Mouse (Mus musculus) heart, embryonic 12.5 days (tissue): ENCODE results near the gene D17H6S53E. TPM values are rescaled to one million over a fixed set of nuclear protein-coding genes. Genes with fewer than 3 reads are reported as not detected.

ENCODE experiments used
- ATAC-seq: fragments of 200-750 bp; cut with Nextera tagmentation; 2 replicates; pipeline ENCODE4 v1.8.0; 2017; ENCODE audit warnings: moderate TSS enrichment, moderate library complexity; ENCODE audit not compliant: insufficient number of reproducible peaks, low FRiP score
- H3K27ac ChIP-seq: fragments of 300-500 bp; sonication (generic); 2 replicates; pipeline ENCODE4 v1.5.1; 2016; ENCODE audit warnings: mild to moderate bottlenecking, moderate library complexity; ENCODE audit not compliant: poor library complexity, severe bottlenecking
- H3K27me3 ChIP-seq: fragments of 300-500 bp; sonication (generic); replicated peaks from 2 replicates; pipeline ENCODE4 v1.6.1; 2016; ENCODE audit warnings: mild to moderate bottlenecking, moderate library complexity
- H3K36me3 ChIP-seq: fragments of 300-500 bp; sonication (generic); 2 replicates; pipeline ENCODE4 v1.6.1; 2016; ENCODE audit warnings: mild to moderate bottlenecking, moderate library complexity
- H3K4me1 ChIP-seq: fragments of 300-500 bp; sonication (generic); replicated peaks from 2 replicates; pipeline ENCODE4 v1.6.1; 2016; ENCODE audit warnings: mild to moderate bottlenecking
- H3K4me2 ChIP-seq: fragments of 300-500 bp; sonication (generic); 2 replicates; pipeline ENCODE4 v1.6.1; 2016; ENCODE audit warnings: mild to moderate bottlenecking, moderate library complexity
- H3K4me3 ChIP-seq: fragments of 300-500 bp; sonication (generic); 2 replicates; pipeline ENCODE4 v1.5.1; 2016; ENCODE audit warnings: mild to moderate bottlenecking
- H3K9ac ChIP-seq: fragments of 300-500 bp; sonication (generic); 2 replicates; pipeline ENCODE4 v1.6.1; 2016; ENCODE audit warnings: mild to moderate bottlenecking, moderate library complexity
- H3K9me3 ChIP-seq: fragments of 300-500 bp; sonication (generic); replicated peaks from 2 replicates; pipeline ENCODE4 v1.6.1; 2016; ENCODE audit warnings: mild to moderate bottlenecking, moderate library complexity
- WGBS: fragments of 180-500 bp; shearing (Covaris S2); methylation state at CpG from one replicate; pipeline ENCODE4 v1.1.7; 2016; 5-methylcytosine and 5-hydroxymethylcytosine counted together
- polyA plus RNA-seq: library from polyadenylated mRNA; unstranded; fragments of >200 nt; fragmentation: Nextera tagmentation; extraction: Ambion mirVana; gene quantifications from 2 replicates; pipeline ENCODE4 v1.2.1, GENCODE M21; 2016

The D17H6S53E gene
- polyA plus RNA-seq, 1 experiment from 2014 or later: 8.6 TPM

DNA sequence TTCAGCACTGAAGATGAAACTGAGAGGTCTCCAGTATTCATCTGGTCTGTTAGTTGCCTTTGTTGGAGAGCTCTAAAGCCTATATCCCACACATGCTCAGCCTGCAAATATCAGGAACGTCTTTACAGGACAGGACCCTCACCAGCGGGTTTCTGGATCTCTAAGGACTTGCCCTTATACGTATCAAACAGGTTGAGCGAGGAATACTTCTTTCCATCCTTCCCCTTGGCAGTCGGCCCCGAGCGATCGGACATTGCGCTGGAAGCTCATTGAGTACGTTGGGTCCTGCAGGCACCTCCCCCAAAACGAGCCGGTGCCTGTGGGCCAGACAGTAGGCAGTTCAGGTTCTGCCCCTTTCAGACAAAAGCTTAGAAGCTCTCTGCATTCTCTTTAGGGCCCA, 36.6 kb downstream of the D17H6S53E start:
- Histone ChIP-seq H3K4me1 (peaks cover 34% of the 10 kb centered on the region), H3K36me3 (peaks cover 49% of the 10 kb centered on the region), H3K27ac (no peak overlapping the region), H3K4me3 (peak overlapping the region; percentile 98), H3K9me3 (no peaks in the 10 kb centered on the region), H3K27me3 (no peaks in the 10 kb centered on the region), H3K9ac (peak overlapping the region; percentile 100), H3K4me2 (peak overlapping the region; percentile 87)
- no peak for ATAC-seq
- 42% methylated on average over 12 of the region's 12 CpGs for WGBS

DNA sequence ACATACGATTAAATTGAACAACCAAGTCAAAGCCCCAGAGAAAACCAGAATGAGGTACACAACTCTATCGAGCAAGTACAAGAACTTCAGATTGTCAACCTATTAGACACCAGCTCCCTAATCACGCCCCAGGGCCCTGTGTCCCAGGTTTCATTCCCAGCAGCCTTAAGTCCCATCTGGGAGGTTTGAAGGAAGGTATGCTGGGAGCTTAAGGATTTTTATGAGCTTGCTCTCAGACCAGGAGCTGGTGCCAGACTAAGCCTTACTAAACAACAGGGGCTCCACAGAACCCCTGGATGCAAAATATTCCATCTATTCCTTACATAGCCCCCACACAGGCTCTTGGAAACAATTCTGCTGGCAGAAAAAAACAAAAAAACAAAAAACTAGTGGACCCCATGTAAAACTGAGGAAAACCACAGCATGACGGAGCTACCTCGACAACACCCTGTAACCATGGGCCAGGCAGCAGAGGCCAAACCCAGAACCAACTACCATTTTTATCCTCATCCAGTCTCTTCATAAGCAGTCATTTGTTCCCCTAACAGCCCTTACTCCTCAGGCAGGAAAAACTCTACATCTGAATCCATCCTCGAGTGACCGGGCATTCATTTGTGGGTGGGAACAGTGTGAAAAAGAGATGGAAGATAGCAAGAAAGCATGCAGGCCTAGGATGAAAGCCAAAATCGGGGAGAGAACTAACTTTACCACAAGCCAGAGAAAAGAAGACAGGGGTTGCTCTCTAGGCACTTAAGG, 37.3 kb downstream of the D17H6S53E start:
- peak overlapping the region; percentile 100 for H3K9ac ChIP-seq
- peak overlapping the region; percentile 98 for H3K4me3 ChIP-seq
- H3K27ac ChIP-seq: peak overlapping the region; percentile 96
- peaks cover 41% of the 10 kb centered on the region for H3K36me3 ChIP-seq
- peak overlapping the region; percentile 87 for H3K4me2 ChIP-seq
- peaks cover 34% of the 10 kb centered on the region for H3K4me1 ChIP-seq
- H3K27me3 ChIP-seq: no peaks in the 10 kb centered on the region
- WGBS: 12% methylated on average over 8 of the region's 8 CpGs
- ATAC-seq: no peak
- no peaks in the 10 kb centered on the region for H3K9me3 ChIP-seq

GRCm38 (mm10) chr17:35164218-35164567, 38.0 kb downstream of the D17H6S53E start:
- Histone ChIP-seq H3K4me1 (peaks cover 34% of the 10 kb centered on the region), H3K27me3 (no peaks in the 10 kb centered on the region), H3K4me2 (peak overlapping the region; percentile 87), H3K4me3 (peak overlapping the region; percentile 98), H3K27ac (peak overlapping the region; percentile 96), H3K9ac (peak overlapping the region; percentile 100), H3K36me3 (peaks cover 34% of the 10 kb centered on the region), H3K9me3 (no peaks in the 10 kb centered on the region)
- WGBS: 0% methylated on average over 28 of the region's 28 CpGs
- ATAC-seq: no peak

DNA sequence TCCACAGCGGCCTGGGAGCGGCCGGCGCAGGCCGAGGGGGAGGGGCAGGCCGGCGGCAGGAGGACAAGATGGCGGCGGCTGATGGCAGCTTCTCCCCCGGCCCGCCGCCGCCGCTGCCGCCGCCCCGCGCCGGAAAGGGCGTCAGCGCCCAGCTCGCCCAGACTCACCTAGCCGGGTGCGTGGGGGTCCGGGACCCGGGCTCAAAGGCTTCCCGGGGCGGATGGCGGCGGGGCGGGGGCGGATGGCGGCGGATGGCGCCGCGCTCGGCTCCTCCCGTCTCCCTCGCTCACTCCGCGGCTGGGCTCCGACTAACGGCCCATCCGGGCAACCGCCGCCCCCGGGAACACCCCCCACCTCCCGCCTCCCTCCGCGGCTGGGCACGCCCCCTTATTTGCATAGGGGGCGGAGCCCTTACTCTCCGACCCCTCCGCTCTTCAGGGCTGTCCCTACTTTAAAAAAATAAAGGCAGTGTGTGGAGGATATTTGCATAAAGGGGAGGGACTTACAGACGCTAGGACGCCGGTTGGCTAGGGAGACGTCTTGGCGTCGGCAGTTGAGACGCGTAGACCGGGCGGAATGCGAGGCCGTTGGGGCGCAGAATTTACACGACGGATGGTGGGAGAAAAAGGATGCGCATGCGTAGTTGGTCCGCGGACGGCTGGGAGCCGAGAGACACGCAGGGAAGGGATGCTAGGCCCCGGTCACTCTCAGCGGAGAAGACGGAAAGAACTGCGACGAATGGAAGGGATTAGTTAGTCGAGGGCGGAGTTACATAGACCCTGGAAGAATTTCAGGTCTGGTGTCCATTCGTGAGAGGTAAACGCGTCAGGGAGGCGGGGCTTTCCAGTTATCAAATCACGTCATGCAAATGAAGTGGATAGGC, 38.6 kb downstream of the D17H6S53E start, which contains the start of gene Prrc2a:
TSS of gene Prrc2a (minus strand) at position 330 of the 883 bp plus-strand sequence.
- WGBS: under 1% methylated on average over 78 of the region's 89 CpGs
- peak; percentile 96 for ATAC-seq
- peak within 1 kb of the TSS; percentile 98 for H3K4me3 ChIP-seq

DNA sequence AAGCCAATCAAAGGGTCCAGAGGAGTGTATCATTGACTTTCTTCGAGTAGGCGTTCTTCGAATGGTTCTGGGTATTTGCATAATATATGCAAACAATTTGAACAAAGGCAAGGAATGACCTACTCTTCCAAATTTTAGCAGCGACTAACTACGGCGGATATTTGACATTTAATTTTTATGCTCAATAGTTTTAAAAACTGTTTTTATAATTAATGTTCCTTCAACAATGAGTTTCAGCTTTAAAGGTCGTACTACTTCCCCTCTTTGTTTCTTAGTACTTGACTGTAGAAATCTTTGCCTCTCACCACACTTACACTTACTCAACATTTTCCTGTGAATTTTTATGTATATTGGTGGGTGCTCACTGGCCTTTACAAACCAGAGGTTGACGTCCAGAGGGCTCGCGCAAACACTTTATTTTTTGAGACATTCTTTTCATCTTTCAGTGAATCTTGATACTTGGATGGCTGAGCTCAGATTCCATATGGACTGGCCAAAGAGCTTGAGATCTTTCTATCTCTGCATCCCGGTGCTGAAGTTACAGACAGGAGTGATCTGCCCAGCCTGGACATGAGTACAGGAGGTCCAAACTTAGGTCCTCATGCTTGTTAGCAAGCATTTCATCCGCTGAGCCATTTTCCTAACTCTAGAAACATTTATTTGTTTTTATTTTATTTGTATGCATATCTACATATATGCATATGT, 39.4 kb downstream of the D17H6S53E start:
- peak overlapping the region; percentile 87 for H3K4me2 ChIP-seq
- no peaks in the 10 kb centered on the region for H3K27me3 ChIP-seq
- H3K36me3 ChIP-seq: peaks cover 20% of the 10 kb centered on the region
- peak overlapping the region; percentile 96 for H3K27ac ChIP-seq
- peak overlapping the region; percentile 59; the same call in 1 of the 2 replicates for H3K9ac ChIP-seq
- H3K4me3 ChIP-seq: peak overlapping the region; percentile 98
- no peak; the same call in 1 of the 2 replicates for ATAC-seq
- H3K4me1 ChIP-seq: peaks cover 38% of the 10 kb centered on the region
- no peaks in the 10 kb centered on the region for H3K9me3 ChIP-seq
- WGBS: 27% methylated on average over 12 of the region's 12 CpGs

More for the DNA sequence above, 38.6 kb downstream of the D17H6S53E start, which contains the start of gene Prrc2a:
- Histone ChIP-seq H3K27me3 (no peaks in the 10 kb centered on the region), H3K4me2 (peak within 1 kb of the TSS; percentile 87), H3K9ac (peak within 1 kb of the TSS; percentile 100), H3K36me3 (peaks cover 28% of the 10 kb centered on the region), H3K4me1 (peaks cover 34% of the 10 kb centered on the region), H3K27ac (peak within 1 kb of the TSS; percentile 96), H3K9me3 (no peaks in the 10 kb centered on the region)

- ATAC-seq: no peak
- H3K4me1 ChIP-seq: peaks cover 34% of the 10 kb centered on the region
- H3K9me3 ChIP-seq: no peaks in the 10 kb centered on the region
- 0 out of 2 replicates have a peak overlapping the region, but pooled peaks have one; percentile 98 for H3K4me3 ChIP-seq
- H3K27me3 ChIP-seq: no peaks in the 10 kb centered on the region
- H3K9ac ChIP-seq: no peak overlapping the region
- peak overlapping the region; percentile 87; the same call in 1 of the 2 replicates for H3K4me2 ChIP-seq
- peaks cover 11% of the 10 kb centered on the region for H3K36me3 ChIP-seq
- 74% methylated on average over 8 of the region's 8 CpGs for WGBS
- H3K27ac ChIP-seq: peak overlapping the region; percentile 81; the same call in 1 of the 2 replicates
These were observed 40.3 kb downstream of the D17H6S53E start for GRCm38 (mm10) chr17:35166352-35167035.

DNA sequence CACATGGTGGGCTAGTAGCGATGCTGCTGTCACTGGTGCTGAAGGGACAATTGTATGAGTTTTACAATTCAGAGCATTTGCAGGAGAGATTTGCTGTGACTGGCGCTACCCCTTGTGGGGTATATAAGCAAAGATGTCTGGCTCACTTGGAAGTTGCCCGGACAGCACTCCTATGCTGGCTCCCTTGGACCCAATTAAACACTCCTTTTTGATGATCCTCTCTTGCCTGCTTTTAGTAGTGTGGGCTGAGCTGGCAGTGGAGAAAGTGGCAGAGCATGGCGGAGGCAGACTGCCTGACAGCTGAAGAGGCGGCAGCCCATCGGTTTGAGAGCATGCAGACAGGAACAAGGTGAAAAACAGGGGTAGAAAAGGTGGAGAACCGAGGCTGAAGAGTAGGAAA, 41.6 kb downstream of the D17H6S53E start:
- Histone ChIP-seq H3K27me3 (0 out of 2 replicates have a peak, but pooled peaks cover 4% of the 10 kb centered on the region), H3K4me1 (peaks cover 25% of the 10 kb centered on the region), H3K27ac (no peak overlapping the region), H3K4me2 (no peak overlapping the region), H3K36me3 (no peaks in the 10 kb centered on the region), H3K9me3 (no peaks in the 10 kb centered on the region), H3K9ac (no peak overlapping the region), H3K4me3 (no peak overlapping the region)
- no peak for ATAC-seq
- 77% methylated on average over 7 of the region's 7 CpGs for WGBS

DNA sequence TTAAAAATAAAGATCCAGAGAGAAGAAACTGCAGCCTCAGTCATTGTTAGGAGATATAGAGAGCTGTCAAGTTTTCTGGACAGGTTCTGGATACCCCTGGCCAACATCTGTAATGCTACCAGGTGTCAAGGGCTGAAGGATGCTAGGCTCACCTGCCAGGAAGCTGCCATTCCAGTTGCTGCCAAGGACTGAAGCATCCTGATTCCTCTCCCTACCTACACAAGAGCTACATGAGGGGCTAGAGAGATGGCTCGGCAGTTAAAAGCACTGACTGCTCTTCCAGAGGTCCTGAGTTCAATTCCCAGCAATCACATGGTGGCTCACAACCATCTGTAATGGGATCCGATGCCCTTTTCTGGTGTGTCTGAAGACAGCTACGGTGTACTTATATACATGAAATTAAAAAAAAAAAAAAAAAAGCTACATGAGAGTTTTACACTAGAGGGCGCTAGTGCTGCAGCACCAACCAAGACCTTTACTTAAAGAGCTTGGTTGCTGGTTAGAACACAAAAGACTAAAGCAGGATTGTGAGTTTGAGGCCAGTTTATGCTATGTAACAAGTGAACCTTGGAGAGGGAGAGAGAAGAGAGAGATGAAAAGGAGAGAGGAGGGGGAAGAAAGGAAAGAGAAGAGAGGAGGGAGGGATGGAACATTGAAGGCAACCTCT, 42.5 kb downstream of the D17H6S53E start:
- H3K4me1 ChIP-seq: peaks cover 19% of the 10 kb centered on the region
- H3K4me2 ChIP-seq: no peak overlapping the region
- H3K9ac ChIP-seq: no peak overlapping the region
- no peak overlapping the region for H3K27ac ChIP-seq
- H3K9me3 ChIP-seq: no peaks in the 10 kb centered on the region
- no peaks in the 10 kb centered on the region for H3K36me3 ChIP-seq
- 0 out of 2 replicates have a peak, but pooled peaks cover 4% of the 10 kb centered on the region for H3K27me3 ChIP-seq
- 21% methylated on average over 4 of the region's 4 CpGs for WGBS
- H3K4me3 ChIP-seq: no peak overlapping the region
- ATAC-seq: no peak

- no peak for ATAC-seq
- Histone ChIP-seq H3K9ac (no peak overlapping the region), H3K36me3 (no peaks in the 10 kb centered on the region), H3K27me3 (0 out of 2 replicates have a peak, but pooled peaks cover 4% of the 10 kb centered on the region), H3K27ac (no peak overlapping the region), H3K4me2 (no peak overlapping the region), H3K9me3 (no peaks in the 10 kb centered on the region), H3K4me3 (no peak overlapping the region), H3K4me1 (0 out of 2 replicates have a peak, but pooled peaks cover 9% of the 10 kb centered on the region)
- 57% methylated on average over 11 of the region's 11 CpGs for WGBS
These were observed 46.5 kb downstream of the D17H6S53E start for GRCm38 (mm10) chr17:35172445-35173234.
